Mouse (Mus musculus) spleen, adult 2 months (tissue): ENCODE results near the gene Tcf7l2.

ENCODE experiments used
- CTCF ChIP-seq: fragments of 200-500 bp; IDR thresholded peaks from 2 replicates; pipeline ENCODE4 v1.5.1; 2011; ENCODE audit warnings: mild to moderate bottlenecking, inconsistent platforms; ENCODE audit not compliant: insufficient read depth, insufficient read length, insufficient replicate concordance; ENCODE audit errors: extremely low read depth
- POLR2A ChIP-seq: fragments of 200-500 bp; IDR thresholded peaks from 2 replicates; pipeline ENCODE4 v1.6.1; 2011; ENCODE audit warnings: low read depth, low read length, inconsistent platforms

GRCm38 (mm10) chr19:55825001-55825827, 83.6 kb downstream of the Tcf7l2 start:
- TF ChIP-seq CTCF (no peak), POLR2A (no peak)
